Mouse (Mus musculus) heart, adult 2 months (tissue): ENCODE measurements around the gene D630023F18Rik.

Source experiments
- CTCF ChIP-seq: fragments of 200-600 bp; IDR thresholded peaks from 2 replicates; pipeline ENCODE4 v1.8.1; 2022; ENCODE audit warnings: antibody characterized with exemption, mild to moderate bottlenecking, moderate library complexity
- EP300 ChIP-seq: fragments of 200-500 bp; IDR thresholded peaks from 2 replicates; pipeline ENCODE4 v1.6.1; 2011; ENCODE audit warnings: low read depth, low read length, control low read depth; ENCODE audit not compliant: insufficient read depth

DNA sequence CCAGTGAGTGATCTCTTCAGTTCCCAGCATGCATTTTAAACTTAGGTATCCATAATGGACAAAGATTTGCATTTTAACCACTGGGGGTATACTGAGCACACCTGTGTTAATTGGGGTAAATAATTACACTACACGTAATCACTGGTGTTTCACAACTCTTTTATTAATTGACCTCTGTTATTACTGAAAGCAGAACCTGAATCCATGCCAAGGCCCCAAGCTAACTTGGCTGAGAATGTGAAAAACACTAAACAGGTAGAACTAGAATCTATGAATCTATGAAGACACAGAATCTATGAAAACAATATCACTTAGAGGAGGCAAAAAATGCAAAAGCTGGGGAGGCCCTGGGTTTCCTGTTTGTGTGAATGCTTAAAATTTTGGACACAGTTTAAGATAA, 44.5 kb upstream of the D630023F18Rik start:
- TF ChIP-seq CTCF (no peak), EP300 (no peak)
